Mouse (Mus musculus): Measurements from ENCODE around the gene Cd52.

Cd52 gene

GRCm38 (mm10) chr4:134121571-134121970 lies 26.7 kb upstream of the Cd52 start:
- Histone ChIP-seq H3K4me3 (replicated peaks; ENCODE audit: low read length) (peak overlapping the region; percentile 81; the same call in 1 of the 2 replicates), H3K27me3 (ENCODE audit: insufficient read depth, low read length) (no peaks in the 10 kb centered on the region), H3K36me3 (ENCODE audit: insufficient read depth, low read length) (peaks cover 25% of the 10 kb centered on the region), H3K9me3 (ENCODE audit: low read length) (no peaks in the 10 kb centered on the region), H3K4me1 (replicated peaks; ENCODE audit: low read depth, low read length) (peaks cover 98% of the 10 kb centered on the region)
- TF ChIP-seq CTCF (conservative IDR thresholded peaks at IDR 0.05; ENCODE audit: low read length) = no peak
- no peak for TF ChIP-seq NANOG (IDR thresholded peaks at IDR 0.05; ENCODE audit: borderline replicate concordance, low read length)
- TF ChIP-seq POU5F1 (IDR thresholded peaks at IDR 0.05; ENCODE audit: borderline replicate concordance, low read length) = no peak

GRCm38 (mm10) chr4:134120916-134121315 lies 26.0 kb upstream of the Cd52 start:
- H3K36me3 ChIP-seq (ENCODE audit: insufficient read depth, low read length) = peaks cover 19% of the 10 kb centered on the region

DNA sequence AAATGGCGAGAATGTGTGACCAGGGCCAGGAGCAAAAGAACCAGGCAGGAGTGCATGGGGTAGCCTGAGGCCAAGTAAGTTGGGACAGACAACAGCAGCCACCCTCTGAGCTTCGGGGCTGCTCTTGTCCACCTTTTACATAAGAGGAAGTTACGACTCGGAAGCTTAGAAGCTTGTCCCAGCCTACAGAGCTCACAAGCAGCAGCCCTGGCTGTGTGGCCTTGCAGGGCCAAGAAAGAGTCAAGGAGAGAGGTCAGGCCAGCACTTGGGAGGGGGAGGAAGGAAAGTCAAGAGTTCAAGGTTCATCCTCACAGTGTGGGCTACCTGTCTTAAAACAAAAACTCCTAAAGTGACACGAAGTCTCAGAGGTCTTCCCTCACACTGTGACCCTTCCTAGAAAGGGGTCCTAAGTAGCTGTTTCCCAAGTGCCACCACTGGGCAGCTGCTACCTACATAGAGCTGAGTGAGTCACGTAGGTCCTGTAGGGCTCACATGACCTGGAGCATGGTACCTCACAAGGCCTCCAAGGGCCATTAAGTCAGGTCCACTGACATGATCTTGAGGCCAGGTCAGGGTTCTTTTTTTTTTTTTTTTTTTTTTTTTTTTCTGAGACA lies 25.4 kb upstream of the Cd52 start:
- peaks cover 98% of the 10 kb centered on the region for H3K4me1 ChIP-seq (replicated peaks; ENCODE audit: low read depth, low read length)
- no peak for TF ChIP-seq NANOG (IDR thresholded peaks at IDR 0.05; ENCODE audit: borderline replicate concordance, low read length)
- TF ChIP-seq CTCF (conservative IDR thresholded peaks at IDR 0.05; ENCODE audit: low read length) = no peak
- no peak for TF ChIP-seq POU5F1 (IDR thresholded peaks at IDR 0.05; ENCODE audit: borderline replicate concordance, low read length)
- no peaks in the 10 kb centered on the region for H3K9me3 ChIP-seq (ENCODE audit: low read length)
- H3K36me3 ChIP-seq (ENCODE audit: insufficient read depth, low read length) = peaks cover 12% of the 10 kb centered on the region
- H3K4me3 ChIP-seq (replicated peaks; ENCODE audit: low read length) = peak overlapping the region; percentile 81
- H3K27me3 ChIP-seq (ENCODE audit: insufficient read depth, low read length) = no peaks in the 10 kb centered on the region

More at GRCm38 (mm10) chr4:134120916-134121315, 26.0 kb upstream of the Cd52 start:
- no peak for TF ChIP-seq POU5F1 (IDR thresholded peaks at IDR 0.05; ENCODE audit: borderline replicate concordance, low read length)
- no peak for TF ChIP-seq CTCF (conservative IDR thresholded peaks at IDR 0.05; ENCODE audit: low read length)
- no peak for TF ChIP-seq NANOG (IDR thresholded peaks at IDR 0.05; ENCODE audit: borderline replicate concordance, low read length)
- Histone ChIP-seq H3K27me3 (ENCODE audit: insufficient read depth, low read length) (no peaks in the 10 kb centered on the region), H3K4me3 (replicated peaks; ENCODE audit: low read length) (peak overlapping the region; percentile 81; the same call in 1 of the 2 replicates), H3K4me1 (replicated peaks; ENCODE audit: low read depth, low read length) (peaks cover 98% of the 10 kb centered on the region), H3K9me3 (ENCODE audit: low read length) (no peaks in the 10 kb centered on the region)

- no peaks in the 10 kb centered on the region for H3K27me3 ChIP-seq (ENCODE audit: insufficient read depth, low read length)
- peaks cover 98% of the 10 kb centered on the region for H3K4me1 ChIP-seq (replicated peaks; ENCODE audit: low read depth, low read length)
- peaks cover 6% of the 10 kb centered on the region for H3K36me3 ChIP-seq (ENCODE audit: insufficient read depth, low read length)
Measured at GRCm38 (mm10) chr4:134119644-134120043, 24.8 kb upstream of the Cd52 start.

DNA sequence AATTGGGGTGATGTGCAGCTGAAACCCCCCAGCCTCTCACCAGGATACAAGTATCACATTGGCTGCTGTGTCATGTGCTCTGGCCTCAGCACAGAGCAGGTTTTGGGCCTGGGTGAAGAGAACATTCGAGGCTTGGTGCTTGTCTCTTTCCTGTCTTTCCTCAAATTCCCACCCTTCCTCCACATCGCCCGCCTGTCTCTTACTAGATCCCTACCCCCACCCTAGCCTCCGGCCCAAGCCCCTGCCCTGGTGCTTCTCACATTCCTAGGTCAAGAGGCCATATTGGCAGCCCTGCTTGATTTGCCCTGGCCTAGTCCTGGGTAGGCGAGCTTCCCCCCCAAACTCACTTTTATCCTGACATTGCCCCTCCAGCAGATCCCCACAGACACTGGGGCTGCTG lies 24.2 kb upstream of the Cd52 start:
- Histone ChIP-seq H3K4me3 (replicated peaks; ENCODE audit: low read length) (peak overlapping the region; percentile 81), H3K36me3 (ENCODE audit: insufficient read depth, low read length) (0 out of 2 replicates have a peak, but pooled peaks cover 3% of the 10 kb centered on the region), H3K4me1 (replicated peaks; ENCODE audit: low read depth, low read length) (peaks cover 98% of the 10 kb centered on the region), H3K27me3 (ENCODE audit: insufficient read depth, low read length) (no peaks in the 10 kb centered on the region), H3K9me3 (ENCODE audit: low read length) (no peaks in the 10 kb centered on the region)
- TF ChIP-seq POU5F1 (IDR thresholded peaks at IDR 0.05; ENCODE audit: borderline replicate concordance, low read length) = no peak
- TF ChIP-seq CTCF (conservative IDR thresholded peaks at IDR 0.05; ENCODE audit: low read length) = no peak
- TF ChIP-seq NANOG (IDR thresholded peaks at IDR 0.05; ENCODE audit: borderline replicate concordance, low read length) = no peak

More at GRCm38 (mm10) chr4:134119644-134120043, 24.8 kb upstream of the Cd52 start:
- Histone ChIP-seq H3K9me3 (ENCODE audit: low read length) (no peaks in the 10 kb centered on the region), H3K4me3 (replicated peaks; ENCODE audit: low read length) (peak overlapping the region; percentile 81)
- TF ChIP-seq NANOG (IDR thresholded peaks at IDR 0.05; ENCODE audit: borderline replicate concordance, low read length) = no peak
- peak; percentile 51 for TF ChIP-seq CTCF (conservative IDR thresholded peaks at IDR 0.05; ENCODE audit: low read length)

GRCm38 (mm10) chr4:134118126-134118800 lies 23.4 kb upstream of the Cd52 start:
- Histone ChIP-seq H3K27me3 (ENCODE audit: insufficient read depth, low read length) (no peaks in the 10 kb centered on the region), H3K36me3 (ENCODE audit: insufficient read depth, low read length) (0 out of 2 replicates have a peak, but pooled peaks cover 3% of the 10 kb centered on the region), H3K4me1 (replicated peaks; ENCODE audit: low read depth, low read length) (peaks cover 98% of the 10 kb centered on the region), H3K9me3 (ENCODE audit: low read length) (no peaks in the 10 kb centered on the region), H3K4me3 (replicated peaks; ENCODE audit: low read length) (peak overlapping the region; percentile 81)
- TF ChIP-seq CTCF (conservative IDR thresholded peaks at IDR 0.05; ENCODE audit: low read length) (no peak), POU5F1 (IDR thresholded peaks at IDR 0.05; ENCODE audit: borderline replicate concordance, low read length) (no peak), NANOG (IDR thresholded peaks at IDR 0.05; ENCODE audit: borderline replicate concordance, low read length) (no peak)

DNA sequence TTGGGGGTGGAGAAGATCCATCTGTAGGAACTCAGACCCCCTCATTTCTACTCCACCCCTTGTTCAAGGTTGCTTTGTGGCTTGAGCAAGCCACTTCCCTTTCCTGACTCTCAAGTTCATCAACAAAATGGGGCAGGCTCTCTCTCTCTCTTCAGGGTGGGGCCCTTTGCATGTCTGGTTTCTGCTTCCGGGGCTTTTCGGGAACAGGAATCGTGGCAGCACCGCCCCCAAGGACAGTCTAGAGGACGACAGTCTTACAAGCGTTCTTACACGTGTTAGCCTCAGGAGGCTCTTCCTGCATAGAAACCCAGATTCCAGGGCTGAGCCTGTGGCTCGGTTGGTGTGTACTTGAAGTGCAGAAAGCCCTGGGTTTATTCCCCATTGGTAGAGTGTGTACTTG lies 22.1 kb upstream of the Cd52 start:
- Histone ChIP-seq H3K4me1 (replicated peaks; ENCODE audit: low read depth, low read length) (peaks cover 98% of the 10 kb centered on the region), H3K27me3 (ENCODE audit: insufficient read depth, low read length) (no peaks in the 10 kb centered on the region), H3K9me3 (ENCODE audit: low read length) (no peaks in the 10 kb centered on the region), H3K36me3 (ENCODE audit: insufficient read depth, low read length) (0 out of 2 replicates have a peak, but pooled peaks cover 3% of the 10 kb centered on the region), H3K4me3 (replicated peaks; ENCODE audit: low read length) (peak overlapping the region; percentile 81; the same call in 1 of the 2 replicates)
- TF ChIP-seq NANOG (IDR thresholded peaks at IDR 0.05; ENCODE audit: borderline replicate concordance, low read length) (no peak), POU5F1 (IDR thresholded peaks at IDR 0.05; ENCODE audit: borderline replicate concordance, low read length) (no peak), CTCF (conservative IDR thresholded peaks at IDR 0.05; ENCODE audit: low read length) (no peak)

DNA sequence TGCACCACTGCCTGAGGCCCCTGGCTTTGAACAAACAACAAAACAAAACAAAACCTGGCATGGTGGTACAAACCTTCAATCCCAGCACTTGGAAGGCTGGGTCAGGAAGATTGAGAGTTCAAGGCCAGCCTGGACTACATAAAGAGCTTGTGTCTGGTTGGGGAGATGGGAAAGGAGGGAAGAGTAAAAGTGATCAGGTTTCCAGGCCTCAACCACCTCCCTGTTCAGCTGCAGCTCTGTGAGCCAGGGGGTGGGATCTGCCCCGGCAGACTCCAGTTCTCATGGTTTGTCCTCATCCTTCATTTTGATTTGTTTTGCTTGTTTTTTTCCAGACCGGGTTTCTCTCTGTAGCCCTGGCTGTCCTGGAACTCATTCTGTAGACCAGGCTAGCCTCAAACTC lies 21.6 kb upstream of the Cd52 start:
- H3K36me3 ChIP-seq (ENCODE audit: insufficient read depth, low read length) = 0 out of 2 replicates have a peak, but pooled peaks cover 3% of the 10 kb centered on the region
- no peaks in the 10 kb centered on the region for H3K9me3 ChIP-seq (ENCODE audit: low read length)
- peak overlapping the region; percentile 81 for H3K4me3 ChIP-seq (replicated peaks; ENCODE audit: low read length)
- TF ChIP-seq POU5F1 (IDR thresholded peaks at IDR 0.05; ENCODE audit: borderline replicate concordance, low read length) = no peak
- TF ChIP-seq NANOG (IDR thresholded peaks at IDR 0.05; ENCODE audit: borderline replicate concordance, low read length) = no peak
- no peak for TF ChIP-seq CTCF (conservative IDR thresholded peaks at IDR 0.05; ENCODE audit: low read length)
- H3K27me3 ChIP-seq (ENCODE audit: insufficient read depth, low read length) = no peaks in the 10 kb centered on the region
- peaks cover 98% of the 10 kb centered on the region for H3K4me1 ChIP-seq (replicated peaks; ENCODE audit: low read depth, low read length)

All from E14TG2a.4 (cell line).